Mouse (Mus musculus) gastrocnemius, adult 18-20 months (tissue): ENCODE data around the gene Wnt2b. TPM values are rescaled to one million over a fixed set of nuclear protein-coding genes. Genes with fewer than 3 reads are reported as not detected.

Source experiments
- DNase-seq: peaks from one replicate; pipeline ENCODE4 v3.0.0; 2021; ENCODE audit warnings: low spot score
- total RNA-seq, 2 experiments: library from RNA; stranded (reverse); gene quantifications; 2 replicates each; pipeline ENCODE4 v1.2.3; 2021

The Wnt2b gene
- total RNA-seq, 2 experiments from 2014 or later, result 0.21 to 0.31 TPM

GRCm38 (mm10) chr3:104905389-104905788, 56.3 kb downstream of the Wnt2b start:
- DNase-seq, result no peak

- DNase-seq, result no peak
These were observed 60.6 kb downstream of the Wnt2b start for GRCm38 (mm10) chr3:104901154-104901553.

GRCm38 (mm10) chr3:104896141-104896540, 65.6 kb downstream of the Wnt2b start:
- no peak for DNase-seq

Other genes starting within 250 kb of the Wnt2b start
- gene Ppm1j, start 180.9 kb downstream of the Wnt2b start, total RNA-seq, result 10 to 100 TPM; 28.6 to 35.3 TPM
- 1 to 10 TPM; 2.1 to 3.4 TPM for gene Fam19a3, start 180.1 kb downstream of the Wnt2b start, total RNA-seq
- gene Rhoc, start 173.5 kb downstream of the Wnt2b start, total RNA-seq, result 10 to 100 TPM; 36.1 to 41.4 TPM
- gene Mov10, start 143.4 kb downstream of the Wnt2b start, total RNA-seq, result 1 to 10 TPM in 1 of 2 experiments, under 1 TPM in 1; 0.71 to 1.6 TPM
- gene St7l, start 97.9 kb downstream of the Wnt2b start, total RNA-seq, result 10 to 100 TPM; 19.1 to 27.4 TPM
- gene Capza1, start 97.4 kb downstream of the Wnt2b start, total RNA-seq, result 10 to 100 TPM; 20.1 to 21.0 TPM
- gene Cttnbp2nl, start 91.2 kb upstream of the Wnt2b start, total RNA-seq, result 1 to 10 TPM; 5.8 to 6.3 TPM
- not detected for gene 4930564D02Rik, start 104.9 kb upstream of the Wnt2b start, total RNA-seq